In genomic region chr8:105290554-105291314, GRCm38 (mm10) we compare ENCODE assay signal across 8 mouse cellular contexts. TPM values are rescaled to one million over a fixed set of nuclear protein-coding genes. Genes with fewer than 3 reads are reported as not detected.
DNase-seq lines count a peak whose midpoint lies in the region; ATAC-seq and TF ChIP-seq lines count a peak whose summit lies in the region.

No protein-coding gene starts in this region.

- no peak overlapping the region for H3K27ac ChIP-seq in forebrain, postnatal 0 days (ENCODE audit: low read depth, low read length)
- no peak overlapping the region for H3K27ac ChIP-seq in hindbrain, embryonic 12.5 days

- peak overlapping the region; percentile 83; the same call in 1 of the 2 replicates for H3K9ac ChIP-seq in forebrain, postnatal 0 days
- H3K9ac ChIP-seq in hindbrain, embryonic 12.5 days = 0 out of 2 replicates have a peak overlapping the region, but pooled peaks have one; percentile 60

- H3K4me2 ChIP-seq in forebrain, postnatal 0 days (ENCODE audit: low read depth) = peak overlapping the region; percentile 69
- peak overlapping the region; percentile 81 for H3K4me2 ChIP-seq in hindbrain, embryonic 12.5 days (replicated peaks)

- no peak for ATAC-seq in forebrain, postnatal 0 days
- ATAC-seq in hindbrain, embryonic 12.5 days (ENCODE audit: low FRiP score) = no peak

- TF ChIP-seq CTCF in forebrain, postnatal 0 days (IDR thresholded peaks at IDR 0.05; ENCODE audit: low read depth) = peak; percentile 89

- DNase-seq in MN1 (ENCODE audit: low spot score) = peak; percentile 72
- DNase-seq in cerebellum, adult 18-20 months = peak; percentile 92
- DNase-seq in forebrain, postnatal 0 days = peak; percentile 82
- peak; percentile 90 to 91 for DNase-seq in layer of hippocampus, postnatal 10 days (ENCODE audit: low spot score in 2 of 2)
- DNase-seq in lung, postnatal 4 days = peak; percentile 88 to 94
- peak; percentile 91 for DNase-seq in retina, postnatal 1 day
- DNase-seq in urinary bladder, adult 2 months (ENCODE audit: low spot score) = peak; percentile 72

- H3K27me3 ChIP-seq in forebrain, postnatal 0 days (ENCODE audit: insufficient read depth, low read length) = no peaks in the 10 kb centered on the region
- H3K27me3 ChIP-seq in hindbrain, embryonic 12.5 days = peaks cover 34% of the 10 kb centered on the region

- 7% methylated on average over 31 of the region's 31 CpGs for WGBS in forebrain, postnatal 0 days
- WGBS in hindbrain, embryonic 12.5 days = 8% methylated on average over 31 of the region's 31 CpGs

- H3K9me3 ChIP-seq in forebrain, postnatal 0 days (ENCODE audit: low read length) = no peaks in the 10 kb centered on the region
- no peaks in the 10 kb centered on the region for H3K9me3 ChIP-seq in hindbrain, embryonic 12.5 days (replicated peaks)

- H3K4me1 ChIP-seq in forebrain, postnatal 0 days (ENCODE audit: insufficient read depth) = peaks cover 29% of the 10 kb centered on the region
- H3K4me1 ChIP-seq in hindbrain, embryonic 12.5 days = peaks cover 43% of the 10 kb centered on the region

- H3K36me3 ChIP-seq in forebrain, postnatal 0 days (ENCODE audit: insufficient read depth) = no peaks in the 10 kb centered on the region
- H3K36me3 ChIP-seq in hindbrain, embryonic 12.5 days = no peaks in the 10 kb centered on the region

- H3K4me3 ChIP-seq in forebrain, postnatal 0 days (ENCODE audit: low read depth, low read length) = peak overlapping the region; percentile 62
- H3K4me3 ChIP-seq in hindbrain, embryonic 12.5 days = peak overlapping the region; percentile 48

RNA-seq across cellular contexts. Expression of gene 4931428F04Rik, which starts 1.1 kb away (rescaled TPM):
- 54.2 and 70.9 TPM in 2 replicates for total RNA-seq in forebrain, postnatal 0 days (2014; rRNA removed)
- polyA plus RNA-seq in forebrain, postnatal 0 days (2015; fragmentation: Nextera tagmentation; extraction: Ambion mirVana) = 124 and 146 TPM in 2 replicates
- 63.2 and 74.0 TPM in 2 replicates for polyA plus RNA-seq in hindbrain, embryonic 12.5 days (2016; fragmentation: Nextera tagmentation; extraction: Ambion mirVana)
- 10 to 100 TPM; 60.0 to 60.5 TPM for total RNA-seq in layer of hippocampus, postnatal 10 days (2021)
- 2.7 and 2.9 TPM in 2 replicates for polyA plus RNA-seq in urinary bladder, adult 2 months (2012; rRNA removed)

RNA-seq across cellular contexts. Expression of gene Exoc3l, which starts 5.2 kb away (rescaled TPM):
- total RNA-seq in forebrain, postnatal 0 days (2014; rRNA removed) = 1.8 and 2.7 TPM in 2 replicates
- 7.0 and 7.5 TPM in 2 replicates for polyA plus RNA-seq in forebrain, postnatal 0 days (2015; fragmentation: Nextera tagmentation; extraction: Ambion mirVana)
- polyA plus RNA-seq in hindbrain, embryonic 12.5 days (2016; fragmentation: Nextera tagmentation; extraction: Ambion mirVana) = 12.7 and 15.7 TPM in 2 replicates
- 1 to 10 TPM; 3.7 to 5.9 TPM for total RNA-seq in layer of hippocampus, postnatal 10 days (2021)
- 4.3 and 4.5 TPM in 2 replicates for polyA plus RNA-seq in urinary bladder, adult 2 months (2012; rRNA removed)

RNA-seq across cellular contexts. Expression of gene E2f4, which starts 6.7 kb away (rescaled TPM):
- total RNA-seq in forebrain, postnatal 0 days (2014; rRNA removed) = 26.2 and 36.7 TPM in 2 replicates
- 30.6 and 31.6 TPM in 2 replicates for polyA plus RNA-seq in forebrain, postnatal 0 days (2015; fragmentation: Nextera tagmentation; extraction: Ambion mirVana)
- 68.8 and 69.9 TPM in 2 replicates for polyA plus RNA-seq in hindbrain, embryonic 12.5 days (2016; fragmentation: Nextera tagmentation; extraction: Ambion mirVana)
- 10 to 100 TPM; 31.9 to 33.5 TPM for total RNA-seq in layer of hippocampus, postnatal 10 days (2021)
- polyA plus RNA-seq in urinary bladder, adult 2 months (2012; rRNA removed) = 59.3 and 75.5 TPM in 2 replicates

RNA-seq across cellular contexts. Expression of gene Elmo3, which starts 14.7 kb away (rescaled TPM):
- total RNA-seq in forebrain, postnatal 0 days (2014; rRNA removed) = 0.86 and 0.92 TPM in 2 replicates
- 0.54 and 1.1 TPM in 2 replicates for polyA plus RNA-seq in forebrain, postnatal 0 days (2015; fragmentation: Nextera tagmentation; extraction: Ambion mirVana)
- polyA plus RNA-seq in hindbrain, embryonic 12.5 days (2016; fragmentation: Nextera tagmentation; extraction: Ambion mirVana) = 2.7 and 3.2 TPM in 2 replicates
- 1 to 10 TPM; 1.2 to 2.0 TPM for total RNA-seq in layer of hippocampus, postnatal 10 days (2021)
- 25.2 and 29.0 TPM in 2 replicates for polyA plus RNA-seq in urinary bladder, adult 2 months (2012; rRNA removed)

RNA-seq across cellular contexts. Expression of gene Nol3, which starts 14.8 kb away (rescaled TPM):
- 1.5 and 1.7 TPM in 2 replicates for total RNA-seq in forebrain, postnatal 0 days (2014; rRNA removed)
- polyA plus RNA-seq in forebrain, postnatal 0 days (2015; fragmentation: Nextera tagmentation; extraction: Ambion mirVana) = 3.0 and 4.3 TPM in 2 replicates
- 2.7 and 4.0 TPM in 2 replicates for polyA plus RNA-seq in hindbrain, embryonic 12.5 days (2016; fragmentation: Nextera tagmentation; extraction: Ambion mirVana)
- 1 to 10 TPM; 3.6 to 3.7 TPM for total RNA-seq in layer of hippocampus, postnatal 10 days (2021)
- polyA plus RNA-seq in urinary bladder, adult 2 months (2012; rRNA removed) = 2.8 and 4.0 TPM in 2 replicates

Comparison
In these comparisons a context has a peak if more than half of its experiments do, and no peak if none do; other contexts are left out.
1. RNA of gene 4931428F04Rik, which starts 1.1 kb away (polyA plus RNA-seq): 124 to 146 TPM in forebrain, postnatal 0 days and 63.2 to 74.0 TPM in hindbrain, embryonic 12.5 days; 2.7 to 2.9 TPM in urinary bladder, adult 2 months; every median in the first group is over 10 times any median in the second.
2. Peak in every context shown above with its lines, with median percentiles within 50 percentile points of each other: DNase-seq.